Mouse (Mus musculus): ENCODE results near the gene Nap1l1. TPM values are rescaled to one million over a fixed set of nuclear protein-coding genes. Genes with fewer than 3 reads are reported as not detected.

Gene Nap1l1
- polyA plus RNA-seq, 1 experiment from 2014 or later, result 343 TPM

DNA sequence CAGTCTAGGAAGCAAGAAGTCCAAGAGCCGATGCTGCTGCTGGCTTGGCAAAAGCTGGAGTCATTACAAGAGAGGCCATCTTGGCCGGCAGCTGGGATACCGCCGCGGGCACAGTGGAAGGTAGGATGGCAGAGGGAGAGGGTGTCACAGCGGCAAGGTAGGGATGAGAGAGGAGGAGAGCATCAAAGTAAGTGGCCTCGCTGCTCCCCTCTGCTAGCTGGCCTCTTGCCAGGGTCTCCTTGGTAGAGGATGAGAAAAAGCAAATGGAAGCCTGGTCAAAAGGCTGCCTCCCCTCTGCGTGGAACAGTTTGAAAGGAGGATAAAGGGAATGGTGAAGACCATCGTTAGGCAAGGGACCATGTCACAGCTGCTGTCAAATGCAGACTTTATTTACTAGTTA lies 14.0 kb upstream of the Nap1l1 start:
- no peaks in the 10 kb centered on the region for H3K9me3 ChIP-seq (replicated peaks)
- no peak for DNase-seq (ENCODE audit: low spot score)
- no peak overlapping the region for H3K27ac ChIP-seq
- 83% methylated on average over 9 of the region's 9 CpGs for WGBS
- peaks cover 11% of the 10 kb centered on the region; the same call in 1 of the 2 replicates for H3K4me1 ChIP-seq
- no peak overlapping the region for H3K4me3 ChIP-seq
- no peaks in the 10 kb centered on the region for H3K27me3 ChIP-seq (ENCODE audit: low read depth, poor library complexity, severe bottlenecking)
- no peaks in the 10 kb centered on the region for H3K36me3 ChIP-seq

DNA sequence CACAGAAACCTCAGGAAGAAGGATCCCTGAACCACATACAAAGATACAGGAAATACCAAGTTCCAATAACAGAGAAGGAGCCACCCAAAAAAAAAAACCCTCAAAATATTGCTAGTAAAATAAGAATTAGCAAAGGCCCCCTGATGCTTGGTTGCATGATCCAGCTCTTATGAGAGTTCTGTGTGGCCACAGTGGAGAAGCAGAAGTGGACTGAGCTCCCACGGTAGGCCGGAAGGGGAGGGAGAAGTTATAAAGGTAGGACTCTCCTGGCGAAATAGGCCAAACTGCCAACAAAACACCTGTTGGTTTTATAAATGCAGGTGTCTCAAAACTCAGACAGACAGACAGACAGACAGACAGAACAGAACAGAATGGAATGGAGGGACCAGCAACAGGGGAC lies 13.1 kb upstream of the Nap1l1 start:
- no peak for DNase-seq (ENCODE audit: low spot score)
- Histone ChIP-seq H3K9me3 (replicated peaks) (no peaks in the 10 kb centered on the region), H3K27ac (no peak overlapping the region), H3K27me3 (ENCODE audit: low read depth, poor library complexity, severe bottlenecking) (no peaks in the 10 kb centered on the region), H3K36me3 (no peaks in the 10 kb centered on the region), H3K4me3 (no peak overlapping the region), H3K4me1 (peaks cover 11% of the 10 kb centered on the region; the same call in 1 of the 2 replicates)
- 94% methylated on average over 3 of the region's 3 CpGs for WGBS

DNA sequence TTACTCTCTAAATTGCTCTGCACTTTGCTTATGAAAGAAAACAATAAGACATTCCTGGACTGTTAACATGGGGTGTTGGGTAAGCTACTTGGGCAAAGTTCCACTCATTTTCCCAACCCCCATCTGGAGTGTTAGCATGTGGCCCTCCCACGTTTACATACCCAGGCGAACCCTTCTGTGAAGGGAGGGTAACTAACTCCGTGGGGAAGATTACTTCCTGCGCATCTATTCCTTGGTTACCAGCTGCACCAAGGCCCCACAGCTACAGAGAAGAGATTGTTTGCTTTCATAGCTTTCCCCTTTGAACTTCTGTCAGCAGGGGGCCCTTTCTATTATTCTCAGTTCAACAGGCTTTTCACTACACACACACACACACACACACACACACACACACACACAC lies 12.6 kb upstream of the Nap1l1 start:
- H3K4me1 ChIP-seq, result peaks cover 11% of the 10 kb centered on the region; the same call in 1 of the 2 replicates
- no peak overlapping the region for H3K27ac ChIP-seq
- no peaks in the 10 kb centered on the region for H3K36me3 ChIP-seq
- DNase-seq (ENCODE audit: low spot score), result no peak
- no peaks in the 10 kb centered on the region for H3K27me3 ChIP-seq (ENCODE audit: low read depth, poor library complexity, severe bottlenecking)
- H3K9me3 ChIP-seq (replicated peaks), result no peaks in the 10 kb centered on the region
- WGBS, result 44% methylated on average over 4 of the region's 4 CpGs
- H3K4me3 ChIP-seq, result no peak overlapping the region

DNA sequence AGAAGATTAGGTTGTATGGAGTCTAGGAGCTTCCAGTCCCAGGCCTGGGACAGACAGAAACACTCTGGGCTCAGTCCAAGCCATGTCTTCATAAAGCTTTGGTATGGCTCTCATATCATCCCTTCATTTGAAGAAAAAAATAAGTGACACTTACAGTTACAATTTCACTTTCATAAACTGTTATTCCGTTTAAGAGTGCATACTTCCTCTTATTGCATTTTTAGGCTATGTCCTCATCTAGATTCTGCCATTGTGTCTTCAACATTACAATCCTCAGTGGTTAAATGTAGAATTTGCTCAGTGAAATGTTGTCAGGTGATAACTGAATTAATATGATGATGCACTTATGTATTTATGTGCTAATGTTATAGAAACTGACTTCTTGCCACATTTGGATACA lies 8.2 kb upstream of the Nap1l1 start:
- no peak for DNase-seq (ENCODE audit: low spot score)
- H3K4me1 ChIP-seq, result 0 out of 2 replicates have a peak, but pooled peaks cover 5% of the 10 kb centered on the region
- WGBS, result 90% methylated on average over 1 of the region's 1 CpGs
- H3K36me3 ChIP-seq, result no peaks in the 10 kb centered on the region
- H3K9me3 ChIP-seq (replicated peaks), result no peaks in the 10 kb centered on the region
- no peaks in the 10 kb centered on the region for H3K27me3 ChIP-seq (ENCODE audit: low read depth, poor library complexity, severe bottlenecking)
- no peak overlapping the region for H3K4me3 ChIP-seq
- H3K27ac ChIP-seq, result no peak overlapping the region

DNA sequence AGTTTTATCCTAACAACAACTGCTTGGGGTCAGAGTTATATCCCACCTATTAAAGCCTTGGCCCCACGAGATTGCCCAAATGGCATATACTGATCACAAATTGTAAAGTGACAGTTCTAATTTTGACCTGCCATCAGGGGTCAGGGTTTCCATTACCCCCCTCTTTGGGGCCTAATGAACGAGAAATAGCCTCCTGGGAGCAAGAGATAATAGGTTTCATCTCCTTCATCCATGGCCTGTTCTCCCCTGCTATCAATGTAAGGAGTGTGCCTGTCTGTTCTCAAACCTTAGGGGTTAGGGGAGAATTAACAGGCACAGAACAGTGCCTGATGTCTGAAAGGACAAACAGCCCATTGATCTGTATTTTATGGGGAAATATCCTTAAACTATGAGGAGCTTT lies 7.6 kb upstream of the Nap1l1 start:
- H3K27me3 ChIP-seq (ENCODE audit: low read depth, poor library complexity, severe bottlenecking), result no peaks in the 10 kb centered on the region
- no peak overlapping the region for H3K27ac ChIP-seq
- no peaks in the 10 kb centered on the region for H3K9me3 ChIP-seq (replicated peaks)
- no peaks in the 10 kb centered on the region for H3K36me3 ChIP-seq
- 52% methylated on average over 2 of the region's 2 CpGs for WGBS
- 0 out of 2 replicates have a peak, but pooled peaks cover 1% of the 10 kb centered on the region for H3K4me1 ChIP-seq
- DNase-seq (ENCODE audit: low spot score), result no peak
- no peak overlapping the region for H3K4me3 ChIP-seq

DNA sequence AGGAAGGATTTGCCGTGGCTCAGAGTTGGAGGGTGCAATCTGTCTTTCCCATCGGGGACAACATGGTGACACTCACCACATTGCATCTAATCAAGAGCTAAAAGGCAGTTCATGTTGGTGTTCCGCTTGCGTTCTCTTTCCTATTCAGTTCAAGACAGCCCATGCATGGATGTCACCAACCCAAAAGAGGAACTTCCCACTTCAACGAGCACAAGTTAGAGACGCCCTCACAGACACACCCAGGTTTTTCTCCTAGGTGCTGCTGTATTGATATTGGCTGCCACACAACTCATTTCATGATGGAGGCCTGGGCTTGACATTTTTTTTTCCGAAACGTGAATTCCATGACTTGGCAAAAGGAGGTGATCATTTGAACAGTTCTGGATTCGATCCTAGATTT lies 1.9 kb upstream of the Nap1l1 start:
- DNase-seq (ENCODE audit: low spot score), result no peak
- peaks cover 12% of the 10 kb centered on the region for H3K36me3 ChIP-seq
- H3K4me3 ChIP-seq, result no peak overlapping the region
- no peak overlapping the region for H3K27ac ChIP-seq
- no peaks in the 10 kb centered on the region for H3K9me3 ChIP-seq (replicated peaks)
- 93% methylated on average over 9 of the region's 9 CpGs for WGBS
- H3K4me1 ChIP-seq, result peaks cover 23% of the 10 kb centered on the region
- no peaks in the 10 kb centered on the region for H3K27me3 ChIP-seq (ENCODE audit: low read depth, poor library complexity, severe bottlenecking)

DNA sequence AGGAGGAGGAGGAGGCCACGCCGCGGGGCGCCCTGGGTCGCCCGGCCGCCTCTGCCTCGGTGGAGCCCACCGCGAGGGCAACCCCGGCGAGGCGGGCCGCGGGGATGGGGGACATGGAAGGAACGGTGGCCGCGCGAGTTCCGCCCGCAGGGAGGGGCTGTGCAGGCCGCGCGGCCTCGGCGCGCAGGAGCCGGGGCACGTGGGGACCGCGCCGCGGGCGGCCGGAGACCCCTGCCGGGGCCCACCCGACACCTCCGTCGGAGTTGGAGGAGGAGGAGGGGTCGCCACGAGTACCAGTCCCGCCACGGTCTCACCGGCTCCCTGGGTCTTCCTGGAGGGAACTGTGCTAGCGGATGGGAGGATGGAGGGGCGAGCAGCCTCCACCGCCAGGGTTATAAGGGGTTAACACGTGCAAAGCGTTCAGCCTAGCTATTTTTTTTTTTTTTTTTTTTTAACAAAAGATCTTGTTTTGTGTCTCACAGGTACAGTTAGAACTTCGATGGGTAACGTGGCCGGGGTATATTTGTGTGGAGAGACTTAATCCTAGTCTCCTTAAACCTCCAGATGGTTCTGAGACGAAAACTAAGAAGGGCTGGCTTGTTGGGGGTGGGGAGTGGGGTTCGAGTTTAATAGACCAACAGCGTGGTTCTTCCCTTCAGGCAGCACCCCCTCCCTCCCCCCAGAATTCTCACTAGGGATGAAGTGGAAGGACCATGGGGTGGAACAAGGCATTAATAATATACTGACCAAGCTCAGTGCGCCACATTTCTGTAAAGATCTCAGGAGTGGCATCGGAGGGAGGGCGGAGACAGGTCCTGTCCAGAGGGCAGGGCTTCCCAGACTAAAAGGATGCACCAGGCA lies 718 bp downstream of the Nap1l1 start:
- H3K4me1 ChIP-seq, result peaks cover 31% of the 10 kb centered on the region
- WGBS, result under 1% methylated on average over 44 of the region's 58 CpGs

DNA sequence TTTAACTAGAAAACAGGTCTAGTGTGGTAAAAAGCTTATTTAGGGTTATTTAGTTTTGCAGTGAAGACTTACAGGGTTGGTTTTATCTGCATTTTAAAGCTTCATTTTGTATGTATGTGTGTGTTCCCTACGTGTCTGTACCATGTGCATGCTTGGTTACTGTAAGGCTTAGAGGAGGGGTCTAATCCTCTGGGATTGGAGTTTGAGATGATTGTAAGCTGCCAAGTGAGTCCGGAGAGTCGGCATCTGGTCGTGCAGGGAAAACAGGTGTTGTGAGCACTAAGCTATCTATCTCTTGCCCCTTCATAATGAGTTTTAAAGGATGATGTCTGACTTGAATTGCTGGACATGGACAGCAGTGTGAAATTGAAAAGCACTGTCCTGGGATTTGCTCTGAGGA lies 3.3 kb downstream of the Nap1l1 start:
- H3K27ac ChIP-seq, result no peak overlapping the region
- no peaks in the 10 kb centered on the region for H3K27me3 ChIP-seq (ENCODE audit: low read depth, poor library complexity, severe bottlenecking)
- H3K4me1 ChIP-seq, result peaks cover 39% of the 10 kb centered on the region
- DNase-seq (ENCODE audit: low spot score), result no peak
- WGBS, result 71% methylated on average over 4 of the region's 4 CpGs
- peaks cover 52% of the 10 kb centered on the region for H3K36me3 ChIP-seq
- no peak overlapping the region; the same call in 1 of the 2 replicates for H3K4me3 ChIP-seq
- H3K9me3 ChIP-seq (replicated peaks), result no peaks in the 10 kb centered on the region

More for the DNA sequence above, 718 bp downstream of the Nap1l1 start:
- Histone ChIP-seq H3K36me3 (peaks cover 32% of the 10 kb centered on the region), H3K4me3 (peak overlapping the region; percentile 98), H3K27ac (peak overlapping the region; percentile 100), H3K9me3 (replicated peaks) (no peaks in the 10 kb centered on the region), H3K27me3 (ENCODE audit: low read depth, poor library complexity, severe bottlenecking) (no peaks in the 10 kb centered on the region)
- DNase-seq (ENCODE audit: low spot score), result peak; percentile 81

DNA sequence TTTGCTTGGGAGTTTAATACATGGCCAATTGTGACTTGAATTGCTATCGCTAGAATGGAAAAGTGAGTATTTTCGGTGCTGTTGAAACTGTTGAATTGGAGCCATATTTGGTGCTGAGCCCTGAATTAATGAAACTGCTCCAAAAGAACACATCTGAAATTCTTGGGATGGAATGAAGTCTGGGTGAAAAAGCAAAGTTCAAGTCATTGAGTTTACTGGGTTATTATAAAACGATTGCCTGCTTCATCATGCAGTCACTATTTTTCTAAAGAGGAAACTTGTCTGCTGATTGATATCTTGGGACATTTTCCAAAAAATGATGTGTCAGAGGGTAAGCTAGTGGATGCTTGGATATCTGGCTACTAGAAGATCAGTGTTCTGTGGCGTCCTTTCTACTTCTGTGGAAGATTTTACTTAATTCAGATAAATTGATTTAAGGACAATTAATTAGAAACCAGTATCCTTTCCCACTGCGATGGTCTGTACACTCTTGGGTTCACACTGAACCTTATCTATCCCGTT lies 4.0 kb downstream of the Nap1l1 start:
- Histone ChIP-seq H3K27ac (no peak overlapping the region), H3K4me1 (peaks cover 37% of the 10 kb centered on the region), H3K36me3 (peaks cover 60% of the 10 kb centered on the region), H3K9me3 (replicated peaks) (no peaks in the 10 kb centered on the region), H3K27me3 (ENCODE audit: low read depth, poor library complexity, severe bottlenecking) (no peaks in the 10 kb centered on the region), H3K4me3 (no peak overlapping the region)
- WGBS, result 85% methylated on average over 6 of the region's 6 CpGs
- DNase-seq (ENCODE audit: low spot score), result no peak

DNA sequence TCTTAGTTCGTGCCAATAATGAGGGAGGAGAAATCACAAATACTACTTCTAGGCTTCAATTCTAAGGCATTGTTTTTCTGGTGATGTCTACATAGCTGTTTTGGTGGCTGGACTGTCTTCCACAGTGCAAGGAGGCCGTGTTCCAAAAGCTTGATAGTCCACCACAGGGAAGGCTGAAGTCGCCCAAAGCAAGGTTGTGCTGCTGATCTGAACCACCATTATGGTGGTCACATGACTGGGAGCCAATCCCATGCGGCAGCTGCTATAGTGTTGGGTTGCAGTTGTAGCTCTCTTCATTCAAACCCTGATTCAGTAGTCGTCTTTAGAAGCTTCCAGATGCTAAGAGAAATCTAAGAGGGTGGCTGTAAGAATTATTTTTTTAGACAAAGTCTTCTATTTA lies 6.6 kb downstream of the Nap1l1 start:
- no peak overlapping the region for H3K27ac ChIP-seq
- DNase-seq (ENCODE audit: low spot score), result no peak
- no peak overlapping the region for H3K4me3 ChIP-seq
- H3K4me1 ChIP-seq, result peaks cover 28% of the 10 kb centered on the region
- H3K36me3 ChIP-seq, result peaks cover 85% of the 10 kb centered on the region
- 84% methylated on average over 5 of the region's 5 CpGs for WGBS
- H3K27me3 ChIP-seq (ENCODE audit: low read depth, poor library complexity, severe bottlenecking), result no peaks in the 10 kb centered on the region
- H3K9me3 ChIP-seq (replicated peaks), result no peaks in the 10 kb centered on the region

DNA sequence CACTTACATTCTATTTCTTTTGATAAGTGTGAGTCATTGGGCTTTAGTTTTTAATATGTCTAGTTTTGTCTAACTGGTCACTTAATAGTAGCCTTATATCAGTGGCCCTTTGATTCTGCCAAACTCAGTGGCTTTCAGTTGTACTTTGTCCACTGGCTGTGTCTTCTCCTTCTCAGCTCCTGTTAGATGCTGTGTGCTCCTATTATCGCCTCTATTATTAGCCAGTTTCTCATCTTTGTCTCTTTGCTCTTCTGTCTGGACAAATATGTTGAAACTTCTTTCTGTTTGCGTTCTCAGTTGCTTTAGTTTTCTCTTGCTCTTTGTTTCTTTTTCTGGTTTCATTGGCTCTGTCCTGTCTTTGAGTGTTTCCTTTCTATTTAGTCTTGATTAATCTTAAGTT lies 9.6 kb downstream of the Nap1l1 start:
- Histone ChIP-seq H3K4me3 (no peak overlapping the region), H3K27me3 (ENCODE audit: low read depth, poor library complexity, severe bottlenecking) (no peaks in the 10 kb centered on the region), H3K36me3 (peaks cover 90% of the 10 kb centered on the region), H3K4me1 (peaks cover 8% of the 10 kb centered on the region; the same call in 1 of the 2 replicates), H3K27ac (no peak overlapping the region), H3K9me3 (replicated peaks) (no peaks in the 10 kb centered on the region)
- DNase-seq (ENCODE audit: low spot score), result no peak
- 93% methylated on average over 2 of the region's 2 CpGs for WGBS

DNA sequence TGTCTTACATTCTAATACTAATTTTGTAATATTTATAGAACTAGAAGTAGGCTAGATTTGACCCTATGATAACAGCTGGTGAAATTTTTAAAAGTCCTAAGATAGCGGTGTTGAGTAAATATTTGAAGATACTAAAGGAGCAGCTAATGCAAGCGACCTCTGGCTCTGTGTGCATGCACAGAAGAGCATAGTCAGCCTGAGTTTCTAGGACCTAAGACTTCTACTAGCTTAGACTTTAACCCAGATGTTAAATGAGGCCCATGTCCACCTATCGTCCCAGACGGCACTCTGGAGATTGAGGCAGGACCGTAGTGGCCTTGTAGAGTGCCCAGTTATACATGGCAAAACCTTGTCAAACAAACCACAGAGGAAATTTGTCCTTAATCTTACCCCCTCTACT lies 11.1 kb downstream of the Nap1l1 start:
- Histone ChIP-seq H3K27me3 (ENCODE audit: low read depth, poor library complexity, severe bottlenecking) (no peaks in the 10 kb centered on the region), H3K4me3 (no peak overlapping the region), H3K27ac (no peak overlapping the region), H3K36me3 (peaks cover 95% of the 10 kb centered on the region), H3K4me1 (peaks cover 8% of the 10 kb centered on the region; the same call in 1 of the 2 replicates), H3K9me3 (replicated peaks) (no peaks in the 10 kb centered on the region)
- no peak for DNase-seq (ENCODE audit: low spot score)
- WGBS, result 87% methylated on average over 5 of the region's 5 CpGs

DNA sequence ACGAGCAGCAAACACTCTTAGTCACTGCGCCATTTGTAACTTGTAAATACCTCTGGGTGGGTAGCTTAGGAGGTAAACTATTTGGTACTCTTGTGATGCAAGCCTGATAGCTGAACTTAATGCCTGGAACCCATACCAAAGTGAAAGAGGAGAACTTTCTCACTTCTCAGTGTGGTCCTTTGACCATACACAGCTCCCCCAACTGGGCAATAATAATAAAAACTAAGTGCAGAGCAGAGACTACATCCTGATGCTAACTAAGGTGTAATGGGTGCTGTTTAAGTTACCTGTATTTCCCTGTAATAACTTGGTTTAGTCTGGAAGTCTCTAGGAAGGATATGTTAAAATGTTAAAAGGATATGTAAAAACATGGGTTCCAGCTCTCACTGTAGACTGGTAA lies 15.8 kb downstream of the Nap1l1 start:
- Histone ChIP-seq H3K27me3 (ENCODE audit: low read depth, poor library complexity, severe bottlenecking) (no peaks in the 10 kb centered on the region), H3K4me3 (no peak overlapping the region), H3K4me1 (no peaks in the 10 kb centered on the region), H3K9me3 (replicated peaks) (no peaks in the 10 kb centered on the region), H3K36me3 (peaks cover 100% of the 10 kb centered on the region), H3K27ac (no peak overlapping the region)
- WGBS, result 80% methylated on average over 2 of the region's 2 CpGs
- DNase-seq (ENCODE audit: low spot score), result no peak
